Mouse (Mus musculus) erythroblast, embryonic 14.5 days (primary cell): ENCODE results near the gene Pelo.

Experiments
- GATA1 ChIP-seq: IDR thresholded peaks from 2 replicates; pipeline ENCODE4 v1.6.1; 2012; ENCODE audit warnings: low read length, inconsistent platforms, mixed read lengths
- TAL1 ChIP-seq: IDR thresholded peaks from 3 replicates; pipeline ENCODE4 v1.6.1; 2012; ENCODE audit warnings: low read length, inconsistent platforms, mixed read lengths

DNA sequence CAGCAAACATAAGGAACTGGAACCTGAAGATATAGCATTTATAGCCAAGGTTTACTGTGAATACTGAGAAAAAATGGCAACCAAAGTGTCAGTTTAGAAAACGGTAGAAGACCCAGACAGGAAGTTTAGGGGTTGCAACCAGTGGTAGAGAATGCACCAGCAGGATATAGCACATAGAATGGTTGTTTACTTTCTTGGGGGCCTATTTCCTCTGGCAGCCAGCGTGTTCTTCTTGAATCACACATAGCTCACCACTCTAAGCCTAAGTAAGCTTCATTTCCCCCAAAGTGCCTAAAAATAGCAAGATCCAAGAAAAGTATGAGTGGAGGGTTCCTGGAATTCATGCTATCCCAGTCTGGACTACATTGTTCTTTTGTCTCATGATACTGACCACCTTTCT lies 47.3 kb downstream of the Pelo start:
- TF ChIP-seq GATA1 (no peak), TAL1 (no peak)
